Comparison of ENCODE assay signal across 11 mouse cellular contexts in the genomic region with DNA sequence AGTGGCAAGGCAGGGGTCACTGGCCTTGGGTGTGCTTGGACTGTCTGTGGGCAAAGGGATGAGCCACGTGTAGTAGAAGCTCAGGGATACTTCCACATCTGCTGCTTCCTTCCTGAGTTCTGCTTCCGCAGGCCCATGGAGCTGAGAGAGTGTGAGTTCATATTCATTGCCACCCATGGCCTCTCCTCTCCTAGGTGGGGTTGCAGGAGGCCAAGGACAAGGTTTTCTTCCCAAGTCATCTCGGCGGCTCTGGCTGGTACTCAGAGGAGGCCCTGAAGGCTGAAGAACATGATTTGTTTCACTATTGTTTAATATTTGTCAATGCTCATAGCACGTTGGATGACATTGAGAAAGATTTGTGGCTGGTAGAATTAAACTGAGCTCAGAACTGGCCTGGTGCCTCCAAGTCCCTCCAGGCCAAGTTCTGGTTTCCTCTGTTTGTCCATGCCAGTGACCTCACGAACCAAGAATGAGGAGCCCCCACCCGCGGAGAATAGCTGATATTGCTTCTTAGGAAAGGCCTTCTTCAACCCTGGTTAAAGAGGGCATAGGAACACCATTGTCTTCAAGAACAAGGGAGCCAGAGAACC.
DNase-seq lines count a peak whose midpoint lies in the region; ATAC-seq lines count a peak whose summit lies in the region.
"Had no signal": no experiment of that assay in that cellular context is flagged by ENCODE, and none has a peak within 500 bp of the region (broad histone marks: within the 10 kb centered on the region; RNA-seq: fewer than 3 reads in every experiment).

No protein-coding gene starts in this region.

- DNase-seq in gastrocnemius, adult 18-20 months (ENCODE audit: low spot score) = peak; percentile 48
- no peak for DNase-seq in gastrocnemius, postnatal 4 days (ENCODE audit: low spot score in 2 of 2)
- DNase-seq in Muller cell, postnatal 12 days (ENCODE audit: inconsistent ontology term) = peak; percentile 68
- peak; percentile 34 for DNase-seq in heart, adult 8-10 months (ENCODE audit: low spot score)
- peak; percentile 25 to 48 for DNase-seq in kidney, postnatal 36 days
- DNase-seq in spleen, adult 18-20 months = no peak
- DNase-seq in thymus, postnatal 10 days (ENCODE audit: low spot score in 2 of 2) = no peak
- DNase-seq: cerebellum, postnatal 25 days; liver; right cerebral cortex, postnatal 4 days had no signal

- no peak for ATAC-seq in granulocyte monocyte progenitor cell, adult 5-6 weeks (replicated peaks; ENCODE audit: poor library complexity, severe bottlenecking)

Comparison
In these comparisons a context has a peak if more than half of its experiments do, and no peak if none do; other contexts are left out.
1. DNase-seq: peak in gastrocnemius, adult 18-20 months (single experiment), Muller cell, postnatal 12 days (single experiment), heart, adult 8-10 months (single experiment) and kidney, postnatal 36 days (2 of 2); none in gastrocnemius, postnatal 4 days (0 of 2), spleen, adult 18-20 months (0 of 2) and thymus, postnatal 10 days (0 of 2).